Mouse (Mus musculus): ENCODE data around the gene Cblb. TPM values are rescaled to one million over a fixed set of nuclear protein-coding genes. Genes with fewer than 3 reads are reported as not detected.

Cblb gene
- polyA plus RNA-seq, 1 experiment from 2014 or later = 16.8 TPM

GRCm38 (mm10) chr16:52194040-52194439, 163.0 kb downstream of the Cblb start:
- no peak overlapping the region for H3K9ac ChIP-seq (ENCODE audit: low read length)
- ATAC-seq (no peak), DNase-seq (ENCODE audit: low spot score) (no peak)
- H3K4me1 ChIP-seq (ENCODE audit: control insufficient read depth, insufficient read depth, low read length) = no peaks in the 10 kb centered on the region
- no peaks in the 10 kb centered on the region for H3K27me3 ChIP-seq (replicated peaks; ENCODE audit: control insufficient read depth, insufficient read depth, low read length)
- H3K36me3 ChIP-seq (ENCODE audit: control insufficient read depth, insufficient read depth, low read length) = peaks cover 48% of the 10 kb centered on the region
- 86% methylated on average over 5 of the region's 5 CpGs for WGBS
- H3K4me3 ChIP-seq (ENCODE audit: low read depth, low read length) = no peak overlapping the region
- no peak overlapping the region for H3K27ac ChIP-seq (ENCODE audit: low read depth, low read length)
- H3K4me2 ChIP-seq (ENCODE audit: low read length) = no peak overlapping the region
- H3K9me3 ChIP-seq (replicated peaks; ENCODE audit: control insufficient read depth, low read length) = no peaks in the 10 kb centered on the region

GRCm38 (mm10) chr16:52194866-52195265, 163.8 kb downstream of the Cblb start:
- 91% methylated on average over 3 of the region's 3 CpGs for WGBS

DNA sequence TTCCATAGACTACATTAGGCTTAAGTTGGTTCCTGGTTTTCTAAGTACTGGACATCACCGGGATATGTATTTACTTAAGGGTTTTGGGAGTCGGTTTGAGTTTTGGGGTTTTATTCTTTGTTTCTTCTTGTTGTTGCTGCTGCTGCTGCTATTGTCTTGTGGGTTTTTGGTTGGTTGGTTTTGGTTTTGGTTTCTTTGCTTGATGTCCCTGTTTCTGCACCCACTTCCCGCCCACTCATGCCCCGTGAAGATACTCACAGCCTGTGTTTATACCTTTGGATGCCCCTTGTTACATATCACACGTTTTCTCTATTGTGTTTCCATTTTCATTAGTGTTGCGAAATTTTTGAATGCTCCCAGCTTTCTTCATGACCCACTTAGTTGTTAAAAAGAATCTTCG, 169.1 kb downstream of the Cblb start:
- Histone ChIP-seq H3K9ac (ENCODE audit: low read length) (no peak overlapping the region), H3K27ac (ENCODE audit: low read depth, low read length) (no peak overlapping the region), H3K27me3 (replicated peaks; ENCODE audit: control insufficient read depth, insufficient read depth, low read length) (no peaks in the 10 kb centered on the region), H3K4me2 (ENCODE audit: low read length) (no peak overlapping the region), H3K4me3 (ENCODE audit: low read depth, low read length) (no peak overlapping the region), H3K36me3 (ENCODE audit: control insufficient read depth, insufficient read depth, low read length) (peaks cover 26% of the 10 kb centered on the region), H3K9me3 (replicated peaks; ENCODE audit: control insufficient read depth, low read length) (no peaks in the 10 kb centered on the region), H3K4me1 (ENCODE audit: control insufficient read depth, insufficient read depth, low read length) (no peaks in the 10 kb centered on the region)
- ATAC-seq (no peak), DNase-seq (ENCODE audit: low spot score) (no peak)
- WGBS = 93% methylated on average over 7 of the region's 7 CpGs

More at GRCm38 (mm10) chr16:52194866-52195265, 163.8 kb downstream of the Cblb start:
- Histone ChIP-seq H3K4me2 (ENCODE audit: low read length) (no peak overlapping the region), H3K27ac (ENCODE audit: low read depth, low read length) (no peak overlapping the region), H3K9ac (ENCODE audit: low read length) (no peak overlapping the region), H3K27me3 (replicated peaks; ENCODE audit: control insufficient read depth, insufficient read depth, low read length) (no peaks in the 10 kb centered on the region), H3K36me3 (ENCODE audit: control insufficient read depth, insufficient read depth, low read length) (peaks cover 41% of the 10 kb centered on the region), H3K4me3 (ENCODE audit: low read depth, low read length) (no peak overlapping the region), H3K9me3 (replicated peaks; ENCODE audit: control insufficient read depth, low read length) (no peaks in the 10 kb centered on the region), H3K4me1 (ENCODE audit: control insufficient read depth, insufficient read depth, low read length) (no peaks in the 10 kb centered on the region)
- no peak for ATAC-seq
- no peak for DNase-seq (ENCODE audit: low spot score)

GRCm38 (mm10) chr16:52210844-52211606, 180.0 kb downstream of the Cblb start:
- peak; percentile 70 for ATAC-seq
- Histone ChIP-seq H3K4me2 (ENCODE audit: low read length) (no peak overlapping the region), H3K9ac (ENCODE audit: low read length) (no peak overlapping the region), H3K9me3 (replicated peaks; ENCODE audit: control insufficient read depth, low read length) (no peaks in the 10 kb centered on the region), H3K27me3 (replicated peaks; ENCODE audit: control insufficient read depth, insufficient read depth, low read length) (no peaks in the 10 kb centered on the region), H3K4me1 (ENCODE audit: control insufficient read depth, insufficient read depth, low read length) (no peaks in the 10 kb centered on the region), H3K4me3 (ENCODE audit: low read depth, low read length) (no peak overlapping the region), H3K36me3 (ENCODE audit: control insufficient read depth, insufficient read depth, low read length) (no peaks in the 10 kb centered on the region), H3K27ac (ENCODE audit: low read depth, low read length) (no peak overlapping the region)
- WGBS = 73% methylated on average over 8 of the region's 8 CpGs
- peak; percentile 48 for DNase-seq (ENCODE audit: low spot score)

DNA sequence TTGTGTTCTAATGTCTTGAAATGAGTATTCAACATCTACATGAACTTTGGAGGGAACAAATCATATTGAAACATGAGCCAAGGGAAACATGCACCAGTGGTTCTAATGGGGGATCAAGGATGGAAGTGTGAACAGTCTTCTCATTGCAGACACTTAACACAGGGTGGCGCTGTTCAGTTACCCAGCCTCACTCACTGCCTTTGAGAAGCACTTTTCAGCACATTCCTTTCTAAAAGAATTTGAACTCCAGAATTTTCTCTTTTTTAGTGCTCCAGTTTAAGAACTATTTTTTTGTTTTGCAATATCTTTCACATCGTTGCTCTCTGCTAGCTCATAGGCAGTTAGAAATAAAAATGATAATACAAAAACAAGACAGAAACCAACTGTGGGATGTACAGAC, 188.0 kb downstream of the Cblb start:
- ATAC-seq (no peak), DNase-seq (ENCODE audit: low spot score) (peak; percentile 41)
- Histone ChIP-seq H3K9ac (ENCODE audit: low read length) (no peak overlapping the region), H3K27ac (ENCODE audit: low read depth, low read length) (no peak overlapping the region), H3K36me3 (ENCODE audit: control insufficient read depth, insufficient read depth, low read length) (no peaks in the 10 kb centered on the region), H3K4me2 (ENCODE audit: low read length) (no peak overlapping the region), H3K9me3 (replicated peaks; ENCODE audit: control insufficient read depth, low read length) (no peaks in the 10 kb centered on the region), H3K4me1 (ENCODE audit: control insufficient read depth, insufficient read depth, low read length) (no peaks in the 10 kb centered on the region), H3K27me3 (replicated peaks; ENCODE audit: control insufficient read depth, insufficient read depth, low read length) (no peaks in the 10 kb centered on the region), H3K4me3 (ENCODE audit: low read depth, low read length) (no peak overlapping the region)
- WGBS = 19% methylated on average over 2 of the region's 2 CpGs

- 88% methylated on average over 4 of the region's 4 CpGs for WGBS
- no peaks in the 10 kb centered on the region for H3K27me3 ChIP-seq (replicated peaks; ENCODE audit: control insufficient read depth, insufficient read depth, low read length)
- no peaks in the 10 kb centered on the region for H3K4me1 ChIP-seq (ENCODE audit: control insufficient read depth, insufficient read depth, low read length)
- no peak overlapping the region for H3K4me2 ChIP-seq (ENCODE audit: low read length)
- H3K9me3 ChIP-seq (replicated peaks; ENCODE audit: control insufficient read depth, low read length) = no peaks in the 10 kb centered on the region
- DNase-seq (ENCODE audit: low spot score) (no peak), ATAC-seq (no peak)
- H3K27ac ChIP-seq (ENCODE audit: low read depth, low read length) = no peak overlapping the region
- H3K36me3 ChIP-seq (ENCODE audit: control insufficient read depth, insufficient read depth, low read length) = no peaks in the 10 kb centered on the region
- H3K9ac ChIP-seq (ENCODE audit: low read length) = no peak overlapping the region
- no peak overlapping the region for H3K4me3 ChIP-seq (ENCODE audit: low read depth, low read length)
Observed at GRCm38 (mm10) chr16:52222896-52223295, 191.9 kb downstream of the Cblb start.

GRCm38 (mm10) chr16:52229446-52229845, 198.4 kb downstream of the Cblb start:
- 69% methylated on average over 7 of the region's 7 CpGs for WGBS
- Histone ChIP-seq H3K27ac (ENCODE audit: low read depth, low read length) (no peak overlapping the region), H3K9ac (ENCODE audit: low read length) (no peak overlapping the region), H3K9me3 (replicated peaks; ENCODE audit: control insufficient read depth, low read length) (no peaks in the 10 kb centered on the region), H3K4me2 (ENCODE audit: low read length) (no peak overlapping the region), H3K4me1 (ENCODE audit: control insufficient read depth, insufficient read depth, low read length) (no peaks in the 10 kb centered on the region), H3K36me3 (ENCODE audit: control insufficient read depth, insufficient read depth, low read length) (no peaks in the 10 kb centered on the region), H3K27me3 (replicated peaks; ENCODE audit: control insufficient read depth, insufficient read depth, low read length) (no peaks in the 10 kb centered on the region), H3K4me3 (ENCODE audit: low read depth, low read length) (no peak overlapping the region)
- DNase-seq (ENCODE audit: low spot score) (no peak), ATAC-seq (no peak)

GRCm38 (mm10) chr16:52229930-52230329, 198.9 kb downstream of the Cblb start:
- no peak overlapping the region for H3K4me2 ChIP-seq (ENCODE audit: low read length)
- no peak overlapping the region for H3K27ac ChIP-seq (ENCODE audit: low read depth, low read length)
- no peaks in the 10 kb centered on the region for H3K4me1 ChIP-seq (ENCODE audit: control insufficient read depth, insufficient read depth, low read length)
- no peak overlapping the region for H3K4me3 ChIP-seq (ENCODE audit: low read depth, low read length)
- WGBS = 61% methylated on average over 2 of the region's 2 CpGs
- no peaks in the 10 kb centered on the region for H3K27me3 ChIP-seq (replicated peaks; ENCODE audit: control insufficient read depth, insufficient read depth, low read length)
- H3K9ac ChIP-seq (ENCODE audit: low read length) = no peak overlapping the region
- ATAC-seq (no peak), DNase-seq (ENCODE audit: low spot score) (no peak)
- H3K9me3 ChIP-seq (replicated peaks; ENCODE audit: control insufficient read depth, low read length) = no peaks in the 10 kb centered on the region
- H3K36me3 ChIP-seq (ENCODE audit: control insufficient read depth, insufficient read depth, low read length) = no peaks in the 10 kb centered on the region

- Histone ChIP-seq H3K36me3 (ENCODE audit: control insufficient read depth, insufficient read depth, low read length) (no peaks in the 10 kb centered on the region), H3K9ac (ENCODE audit: low read length) (no peak overlapping the region), H3K4me3 (ENCODE audit: low read depth, low read length) (no peak overlapping the region), H3K4me1 (ENCODE audit: control insufficient read depth, insufficient read depth, low read length) (no peaks in the 10 kb centered on the region), H3K4me2 (ENCODE audit: low read length) (no peak overlapping the region), H3K27me3 (replicated peaks; ENCODE audit: control insufficient read depth, insufficient read depth, low read length) (no peaks in the 10 kb centered on the region), H3K27ac (ENCODE audit: low read depth, low read length) (no peak overlapping the region), H3K9me3 (replicated peaks; ENCODE audit: control insufficient read depth, low read length) (no peaks in the 10 kb centered on the region)
- WGBS = 93% methylated on average over 2 of the region's 2 CpGs
- ATAC-seq = no peak
- DNase-seq (ENCODE audit: low spot score) = no peak
Observed at GRCm38 (mm10) chr16:52242144-52242543, 211.1 kb downstream of the Cblb start.
